Mouse (Mus musculus) neural tube, embryonic 11.5 days (tissue): ENCODE measurements at regions not wholly inside any gene's neighbourhood (a gene's known extent, or its start where the extent isn't known, plus 50 kb on each side); places are given as distances from the start of the nearest gene placed in this dataset.

ENCODE experiments used
- ATAC-seq: fragments of 200-750 bp; cut with Nextera tagmentation; 2 replicates; pipeline ENCODE4 v1.8.0; 2017; ENCODE audit warnings: moderate number of reproducible peaks, mild to moderate bottlenecking, moderate TSS enrichment, moderate library complexity; ENCODE audit not compliant: insufficient read depth, low FRiP score, low TSS enrichment
- DNase-seq: peaks from one replicate; pipeline ENCODE4 v3.0.0-alpha.2; 2015; ENCODE audit warnings: low spot score
- H3K27ac ChIP-seq: fragments of 300-500 bp; sonication (generic); 2 replicates; pipeline ENCODE4 v1.5.1; 2014; ENCODE audit warnings: low read depth, mild to moderate bottlenecking, low read length
- H3K27me3 ChIP-seq: fragments of 300-500 bp; sonication (generic); 2 replicates; pipeline ENCODE4 v1.6.1; 2014; ENCODE audit warnings: mild to moderate bottlenecking, low read length, mixed read lengths; ENCODE audit not compliant: control insufficient read depth, insufficient read depth
- H3K36me3 ChIP-seq: fragments of 300-500 bp; sonication (generic); 2 replicates; pipeline ENCODE4 v1.6.1; 2014; ENCODE audit warnings: mild to moderate bottlenecking, low read length, moderate library complexity, mixed read lengths; ENCODE audit not compliant: control insufficient read depth, insufficient read depth
- H3K4me1 ChIP-seq: fragments of 300-500 bp; sonication (generic); 2 replicates; pipeline ENCODE4 v1.6.1; 2014; ENCODE audit warnings: low read length, mixed read lengths; ENCODE audit not compliant: control insufficient read depth, insufficient read depth
- H3K4me2 ChIP-seq: fragments of 300-500 bp; sonication (generic); 2 replicates; pipeline ENCODE4 v1.6.1; 2014; ENCODE audit warnings: low read depth, mild to moderate bottlenecking, moderate library complexity
- H3K4me3 ChIP-seq: fragments of 300-500 bp; sonication (generic); 2 replicates; pipeline ENCODE4 v1.5.1; 2014; ENCODE audit warnings: low read depth, low read length
- H3K9ac ChIP-seq: fragments of 300-500 bp; sonication (generic); 2 replicates; pipeline ENCODE4 v1.6.1; 2014; ENCODE audit warnings: mild to moderate bottlenecking, low read length
- H3K9me3 ChIP-seq: fragments of 300-500 bp; sonication (generic); 2 replicates; pipeline ENCODE4 v1.6.1; 2016; ENCODE audit warnings: low read length; ENCODE audit not compliant: control insufficient read depth
- WGBS: fragments of 180-500 bp; shearing (Covaris S2); extraction: QIAGEN DNeasy Blood & Tissue Kit; methylation state at CpG from one replicate; pipeline ENCODE4 v1.1.7; 2014; 5-methylcytosine and 5-hydroxymethylcytosine counted together

DNA sequence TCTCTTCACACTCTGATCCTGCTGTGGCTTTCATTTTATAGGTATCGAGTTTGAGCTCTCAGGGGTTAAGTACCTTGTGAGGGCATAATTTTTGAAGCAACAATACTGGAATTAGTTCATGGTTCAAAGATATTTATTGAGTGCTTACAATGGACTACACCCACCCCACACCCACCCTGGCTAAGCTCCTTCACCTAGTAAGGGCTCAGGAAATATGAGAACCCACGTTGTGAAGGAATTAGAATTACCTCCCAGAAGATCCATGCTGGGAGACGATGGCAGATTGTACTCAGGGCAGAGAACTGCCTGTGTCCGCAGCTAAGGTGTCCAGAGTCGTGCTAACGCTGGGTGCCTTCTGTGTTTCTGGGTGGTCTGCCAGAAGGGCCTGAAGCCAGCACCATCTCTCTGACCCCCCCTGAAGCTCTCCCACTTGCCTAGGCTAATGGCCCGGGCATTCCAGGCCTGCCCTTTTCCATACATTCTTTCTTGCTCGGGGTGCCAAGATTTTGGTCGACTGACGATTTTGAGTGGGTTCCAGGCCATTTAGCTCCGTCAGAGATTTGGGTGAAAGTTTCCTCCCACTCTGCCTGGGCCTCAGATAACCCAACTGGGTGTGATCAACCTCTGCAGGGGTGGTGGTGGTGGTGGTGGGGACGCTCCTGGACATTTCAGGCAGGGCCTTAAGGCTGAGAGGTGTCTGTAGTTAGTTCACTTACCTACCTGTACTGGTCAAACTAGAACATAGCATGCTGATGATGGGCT lies 67.7 kb upstream of the Bcl6 start:
- no peak overlapping the region for H3K27ac ChIP-seq
- 71% methylated on average over 12 of the region's 12 CpGs for WGBS
- no peaks in the 10 kb centered on the region for H3K27me3 ChIP-seq
- no peaks in the 10 kb centered on the region for H3K36me3 ChIP-seq
- ATAC-seq (no peak), DNase-seq (no peak)
- no peaks in the 10 kb centered on the region for H3K4me1 ChIP-seq
- H3K9ac ChIP-seq = no peak overlapping the region
- no peak overlapping the region for H3K4me3 ChIP-seq
- no peaks in the 10 kb centered on the region for H3K9me3 ChIP-seq
- H3K4me2 ChIP-seq = no peak overlapping the region

DNA sequence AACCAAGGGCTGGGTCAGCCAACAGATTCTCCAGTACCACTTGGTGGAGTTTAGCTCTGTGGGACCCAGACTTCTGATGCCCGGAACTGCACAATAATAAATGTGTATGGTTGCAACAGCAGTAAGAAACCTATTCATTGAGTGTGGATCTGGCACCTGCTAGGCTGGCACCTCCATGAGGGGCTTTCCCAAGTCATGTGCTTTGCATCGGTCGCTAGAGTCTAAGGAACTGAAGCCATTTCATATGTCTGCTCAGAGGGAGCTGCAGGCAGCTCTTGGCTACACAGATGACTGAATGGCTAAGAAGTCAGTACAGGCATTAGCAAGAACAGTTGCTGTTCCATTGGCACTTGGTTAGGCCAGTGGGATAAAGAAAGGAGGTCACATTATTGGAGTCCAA lies 65.6 kb upstream of the Bcl6 start:
- no peaks in the 10 kb centered on the region for H3K9me3 ChIP-seq
- ATAC-seq = no peak
- 99% methylated on average over 3 of the region's 3 CpGs for WGBS

DNA sequence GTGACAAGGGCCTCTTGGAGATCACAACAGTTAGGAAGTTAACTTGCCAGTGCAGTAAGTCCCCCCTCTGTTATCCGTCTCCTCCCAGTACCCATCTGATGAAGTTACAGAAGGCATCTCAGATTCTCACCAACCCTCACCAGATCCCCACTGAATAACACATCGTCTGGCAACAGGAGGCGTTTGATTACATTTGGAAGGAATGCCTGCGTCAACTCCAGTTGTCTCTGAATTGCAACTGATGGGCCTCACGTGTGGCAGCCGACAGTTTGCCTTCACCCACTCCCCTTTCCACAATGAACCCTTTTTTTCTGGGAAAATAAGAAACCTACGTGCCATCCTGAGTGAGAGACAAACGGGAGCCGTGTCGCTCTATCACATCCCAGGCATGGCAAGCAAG lies 64.8 kb upstream of the Bcl6 start:
- no peaks in the 10 kb centered on the region for H3K9me3 ChIP-seq
- 80% methylated on average over 10 of the region's 10 CpGs for WGBS
- no peaks in the 10 kb centered on the region for H3K36me3 ChIP-seq
- DNase-seq (no peak), ATAC-seq (no peak)
- no peak overlapping the region for H3K4me2 ChIP-seq
- no peak overlapping the region for H3K4me3 ChIP-seq
- no peak overlapping the region for H3K9ac ChIP-seq
- H3K4me1 ChIP-seq = no peaks in the 10 kb centered on the region
- no peak overlapping the region for H3K27ac ChIP-seq
- no peaks in the 10 kb centered on the region for H3K27me3 ChIP-seq

More for the DNA sequence above, 65.6 kb upstream of the Bcl6 start:
- H3K27me3 ChIP-seq = no peaks in the 10 kb centered on the region
- no peak overlapping the region for H3K9ac ChIP-seq
- no peak for DNase-seq
- H3K4me2 ChIP-seq = no peak overlapping the region
- no peak overlapping the region for H3K27ac ChIP-seq
- no peaks in the 10 kb centered on the region for H3K36me3 ChIP-seq
- H3K4me3 ChIP-seq = no peak overlapping the region
- no peaks in the 10 kb centered on the region for H3K4me1 ChIP-seq

DNA sequence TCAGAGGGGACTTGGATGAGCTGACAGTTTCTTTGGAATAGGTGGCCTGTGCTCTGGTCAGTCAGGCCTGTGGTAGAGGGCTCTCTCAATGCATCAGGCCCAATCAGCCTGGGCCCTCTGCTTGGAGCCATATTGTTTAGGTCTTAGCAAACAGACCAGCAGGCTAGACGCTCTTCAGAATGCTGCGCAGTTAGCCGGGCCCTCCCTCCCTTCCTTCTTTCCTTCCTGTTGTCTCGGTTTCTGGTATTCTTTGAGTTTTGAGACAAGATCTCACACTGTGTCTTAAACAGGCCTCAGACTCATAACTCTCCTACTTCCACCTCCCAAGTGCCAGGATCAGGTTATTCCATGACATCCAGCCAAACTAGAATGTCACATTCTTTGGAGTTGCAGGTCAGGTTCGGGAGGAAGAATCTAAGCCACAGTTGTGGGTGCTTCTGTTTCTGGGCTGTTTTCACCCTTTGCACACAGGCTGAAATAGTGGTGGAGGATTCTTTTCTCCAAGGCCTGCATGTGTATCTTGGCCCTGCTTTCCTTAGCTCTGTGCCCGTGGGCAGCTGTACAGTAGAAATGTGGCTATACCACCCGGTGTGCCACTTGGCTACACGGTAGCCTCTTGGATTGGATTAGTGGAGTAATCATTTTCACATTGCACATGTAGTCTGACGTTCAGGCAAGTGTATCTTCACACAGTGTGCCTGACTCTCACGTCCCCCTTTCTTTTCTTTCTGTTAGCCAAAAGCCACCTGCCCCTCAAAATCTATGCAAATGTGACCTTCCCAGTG lies 62.4 kb upstream of the Bcl6 start:
- no peaks in the 10 kb centered on the region for H3K9me3 ChIP-seq
- H3K9ac ChIP-seq = no peak overlapping the region
- no peak overlapping the region for H3K27ac ChIP-seq
- 86% methylated on average over 10 of the region's 10 CpGs for WGBS
- H3K4me1 ChIP-seq = no peaks in the 10 kb centered on the region
- no peak overlapping the region for H3K4me3 ChIP-seq
- no peaks in the 10 kb centered on the region for H3K36me3 ChIP-seq
- no peak for DNase-seq
- no peak overlapping the region for H3K4me2 ChIP-seq
- no peak for ATAC-seq
- H3K27me3 ChIP-seq = no peaks in the 10 kb centered on the region

DNA sequence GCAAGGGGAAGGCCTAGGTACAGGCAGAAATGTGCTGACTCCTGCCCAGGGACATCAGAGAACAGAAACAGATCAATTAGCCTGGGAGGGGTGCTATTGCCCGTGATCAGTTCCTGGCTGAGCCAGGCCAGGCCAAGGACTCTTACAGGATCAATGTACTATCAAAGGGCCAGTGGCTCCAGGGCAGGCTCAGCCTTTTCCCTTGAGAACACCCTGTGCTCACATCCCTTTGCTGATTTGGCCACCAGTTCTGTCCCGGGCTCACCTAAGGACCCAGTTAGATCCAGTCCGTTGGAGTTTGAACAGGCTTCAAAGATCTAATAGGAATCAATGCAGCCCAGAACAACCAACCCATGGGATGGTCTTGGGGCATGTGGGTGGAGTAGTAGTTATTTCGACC lies 55.1 kb upstream of the Bcl6 start:
- Histone ChIP-seq H3K9me3 (no peaks in the 10 kb centered on the region), H3K27ac (no peak overlapping the region), H3K9ac (no peak overlapping the region), H3K36me3 (no peaks in the 10 kb centered on the region), H3K4me3 (no peak overlapping the region), H3K4me2 (no peak overlapping the region), H3K27me3 (no peaks in the 10 kb centered on the region), H3K4me1 (no peaks in the 10 kb centered on the region)
- ATAC-seq (no peak), DNase-seq (no peak)
- WGBS = 84% methylated on average over 4 of the region's 4 CpGs

DNA sequence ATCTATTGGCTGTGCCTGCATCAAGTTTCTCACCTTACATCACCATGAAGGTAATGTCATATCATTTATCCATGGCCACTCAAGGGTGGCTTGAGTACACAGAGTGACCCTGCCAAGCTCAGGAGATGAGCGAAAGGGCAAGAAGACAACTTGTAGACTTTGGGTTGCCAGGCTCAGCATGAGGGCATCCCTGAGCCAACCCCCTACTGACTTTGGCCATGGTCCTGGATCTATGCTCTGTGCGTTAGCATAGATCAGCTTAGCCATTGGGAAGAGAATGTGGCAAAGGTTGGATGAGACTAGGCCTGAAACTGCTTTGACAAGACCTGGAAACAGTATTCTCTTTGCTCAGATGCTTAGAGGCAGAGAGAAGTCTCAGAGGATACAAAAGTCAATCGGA lies 54.3 kb upstream of the Bcl6 start:
- H3K27me3 ChIP-seq = no peaks in the 10 kb centered on the region
- DNase-seq = no peak
- ATAC-seq = no peak
- no peak overlapping the region for H3K4me2 ChIP-seq
- H3K36me3 ChIP-seq = no peaks in the 10 kb centered on the region
- no peak overlapping the region for H3K4me3 ChIP-seq
- no peak overlapping the region for H3K27ac ChIP-seq
- H3K9ac ChIP-seq = no peak overlapping the region
- WGBS = 86% methylated on average over 3 of the region's 3 CpGs
- H3K9me3 ChIP-seq = no peaks in the 10 kb centered on the region
- H3K4me1 ChIP-seq = no peaks in the 10 kb centered on the region

DNA sequence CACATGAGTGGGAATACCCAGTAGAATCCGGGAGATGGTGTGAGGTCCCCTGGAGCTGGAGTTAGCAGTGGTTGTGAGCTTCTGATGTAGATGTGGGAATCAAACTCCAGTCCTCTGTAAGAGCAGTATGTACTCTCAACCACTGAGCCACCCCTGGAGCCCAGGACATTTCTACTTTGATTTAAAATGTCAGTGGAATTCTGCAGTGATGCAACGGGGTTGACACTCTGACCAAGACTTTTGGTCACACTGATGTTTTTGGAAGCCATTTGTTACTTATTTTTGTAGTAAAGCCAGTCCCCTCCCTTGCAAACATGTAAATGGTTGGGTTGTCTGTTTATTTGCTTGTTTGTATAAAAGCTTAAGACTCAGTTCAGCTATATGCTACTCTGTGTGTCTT lies 53.6 kb upstream of the Bcl6 start:
- no peaks in the 10 kb centered on the region for H3K27me3 ChIP-seq
- no peak for DNase-seq
- no peaks in the 10 kb centered on the region for H3K4me1 ChIP-seq
- H3K4me3 ChIP-seq = no peak overlapping the region
- no peak overlapping the region for H3K27ac ChIP-seq
- no peak for ATAC-seq
- H3K9me3 ChIP-seq = no peaks in the 10 kb centered on the region
- WGBS = 80% methylated on average over 2 of the region's 2 CpGs
- H3K36me3 ChIP-seq = no peaks in the 10 kb centered on the region
- H3K9ac ChIP-seq = no peak overlapping the region
- H3K4me2 ChIP-seq = no peak overlapping the region

DNA sequence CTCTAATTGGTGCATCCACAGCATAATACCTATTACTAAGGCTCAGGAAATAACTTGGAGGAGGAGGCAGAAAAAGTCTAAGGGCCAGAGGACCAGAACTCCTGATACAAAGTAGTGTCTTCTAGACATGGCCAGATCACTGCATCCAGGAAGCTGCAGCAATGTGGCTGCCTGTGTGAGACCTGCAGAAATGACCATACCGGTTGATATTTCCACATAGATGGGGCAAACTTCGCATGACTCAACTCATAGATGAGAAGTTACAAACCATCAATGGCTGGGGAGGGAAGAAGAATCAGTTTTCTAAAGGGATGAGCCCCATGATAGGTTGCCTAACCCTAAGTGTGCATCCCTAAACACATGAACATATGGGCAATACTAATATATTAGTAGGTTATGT lies 52.8 kb upstream of the Bcl6 start:
- ATAC-seq = no peak
- Histone ChIP-seq H3K36me3 (no peaks in the 10 kb centered on the region), H3K27me3 (no peaks in the 10 kb centered on the region), H3K4me3 (no peak overlapping the region), H3K27ac (no peak overlapping the region), H3K9me3 (no peaks in the 10 kb centered on the region), H3K4me2 (no peak overlapping the region), H3K4me1 (no peaks in the 10 kb centered on the region), H3K9ac (no peak overlapping the region)
- DNase-seq = no peak
- 88% methylated on average over 2 of the region's 2 CpGs for WGBS

DNA sequence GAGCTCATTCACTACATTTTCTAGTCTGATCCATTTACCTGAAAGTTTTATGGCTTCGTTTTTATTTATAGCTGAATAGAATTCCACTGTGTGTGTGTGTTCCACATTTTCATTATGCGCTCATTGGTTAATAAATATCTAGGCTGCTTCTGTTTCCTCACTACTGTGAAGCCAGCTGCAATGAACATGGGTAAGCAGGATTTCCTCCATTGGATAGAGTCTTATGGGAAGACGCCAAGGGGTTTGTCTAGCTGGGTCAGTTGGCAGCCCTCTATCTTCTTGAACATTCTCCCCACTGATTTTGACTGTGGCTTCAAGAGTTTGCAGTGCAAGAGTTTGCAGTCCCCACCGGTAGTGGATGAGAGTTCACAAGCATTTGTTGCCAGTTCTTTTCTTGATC lies 51.1 kb upstream of the Bcl6 start:
- Histone ChIP-seq H3K27me3 (no peaks in the 10 kb centered on the region), H3K4me1 (no peaks in the 10 kb centered on the region), H3K36me3 (no peaks in the 10 kb centered on the region), H3K27ac (no peak overlapping the region), H3K9me3 (no peaks in the 10 kb centered on the region), H3K4me3 (no peak overlapping the region), H3K4me2 (no peak overlapping the region), H3K9ac (no peak overlapping the region)
- 90% methylated on average over 4 of the region's 4 CpGs for WGBS
- no peak for DNase-seq
- ATAC-seq = no peak
